Mouse (Mus musculus) forebrain, embryonic 12.5 days (tissue): ENCODE data around the gene Rbm33. TPM values are rescaled to one million over a fixed set of nuclear protein-coding genes. Genes with fewer than 3 reads are reported as not detected.

ENCODE experiments used
- ATAC-seq: fragments of 200-750 bp; cut with Nextera tagmentation; 2 replicates; pipeline ENCODE4 v1.8.0; 2017; ENCODE audit warnings: moderate TSS enrichment; ENCODE audit not compliant: low FRiP score
- H3K27ac ChIP-seq: fragments of 300-500 bp; sonication (generic); 2 replicates; pipeline ENCODE4 v1.5.1; 2016; ENCODE audit warnings: mild to moderate bottlenecking
- H3K27me3 ChIP-seq: fragments of 300-500 bp; sonication (generic); 2 replicates; pipeline ENCODE4 v1.6.1; 2016; ENCODE audit warnings: mild to moderate bottlenecking
- H3K36me3 ChIP-seq: fragments of 300-500 bp; sonication (generic); replicated peaks from 2 replicates; pipeline ENCODE4 v1.6.1; 2016; ENCODE audit warnings: mild to moderate bottlenecking
- H3K4me1 ChIP-seq: fragments of 300-500 bp; sonication (generic); 2 replicates; pipeline ENCODE4 v1.6.1; 2016
- H3K4me2 ChIP-seq: fragments of 300-500 bp; sonication (generic); 2 replicates; pipeline ENCODE4 v1.6.1; 2016; ENCODE audit warnings: mild to moderate bottlenecking, moderate library complexity
- H3K4me3 ChIP-seq: fragments of 300-500 bp; sonication (generic); replicated peaks from 2 replicates; pipeline ENCODE4 v1.5.1; 2016; ENCODE audit warnings: mild to moderate bottlenecking
- H3K9ac ChIP-seq: fragments of 300-500 bp; sonication (generic); 2 replicates; pipeline ENCODE4 v1.6.1; 2016; ENCODE audit warnings: mild to moderate bottlenecking
- H3K9me3 ChIP-seq: fragments of 300-500 bp; sonication (generic); 2 replicates; pipeline ENCODE4 v1.6.1; 2016
- WGBS: fragments of 180-500 bp; shearing (Covaris S2); methylation state at CpG from one replicate; pipeline ENCODE4 v1.1.7; 2016; 5-methylcytosine and 5-hydroxymethylcytosine counted together
- polyA plus RNA-seq: library from polyadenylated mRNA; unstranded; fragments of >200 nt; fragmentation: Nextera tagmentation; extraction: Ambion mirVana; gene quantifications from 2 replicates; pipeline ENCODE4 v1.2.1, GENCODE M21; 2016

Gene Rbm33
- 24.3 and 26.7 TPM in 2 replicates for polyA plus RNA-seq

GRCm38 (mm10) chr5:28316722-28317245 is at the start of gene Rbm33:
Gene Rbm33, plus strand, starts transcription at chr5:28317121.
- Histone ChIP-seq H3K9ac (peak within 1 kb of the TSS; percentile 100), H3K9me3 (no peaks in the 10 kb centered on the region), H3K36me3 (no peaks in the 10 kb centered on the region), H3K27me3 (no peaks in the 10 kb centered on the region), H3K27ac (peak within 1 kb of the TSS; percentile 99), H3K4me3 (peak within 1 kb of the TSS; percentile 98), H3K4me2 (peak within 1 kb of the TSS; percentile 61), H3K4me1 (peaks cover 25% of the 10 kb centered on the region)
- peak; percentile 92 for ATAC-seq
- WGBS = under 1% methylated on average over 67 of the region's 76 CpGs

DNA sequence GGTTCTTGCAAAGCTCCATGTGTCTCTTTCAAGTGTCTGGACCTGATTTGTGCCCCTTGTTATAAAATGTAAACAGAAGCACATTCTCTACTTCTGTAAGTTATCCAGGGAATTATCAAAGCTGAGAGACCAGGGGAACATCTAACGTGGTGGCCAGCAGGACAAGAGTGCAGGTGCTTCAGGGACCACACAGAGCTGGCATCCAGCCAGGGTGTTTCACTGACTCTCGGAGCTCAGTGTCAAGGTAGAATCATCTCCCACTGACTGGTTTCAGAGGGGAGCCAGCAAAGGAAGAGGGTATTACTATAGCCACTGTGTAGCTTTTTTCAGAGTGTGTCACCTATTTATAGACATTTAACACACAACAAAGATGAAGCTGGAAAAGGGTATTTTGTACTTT is 49.3 kb upstream of the Rbm33 start:
- Histone ChIP-seq H3K27ac (no peak overlapping the region), H3K36me3 (no peaks in the 10 kb centered on the region), H3K9ac (no peak overlapping the region), H3K9me3 (no peaks in the 10 kb centered on the region), H3K4me2 (no peak overlapping the region), H3K4me3 (no peak overlapping the region), H3K4me1 (peaks cover 5% of the 10 kb centered on the region; the same call in 1 of the 2 replicates), H3K27me3 (no peaks in the 10 kb centered on the region)
- ATAC-seq = no peak
- 58% methylated on average over 2 of the region's 2 CpGs for whole genome bisulfite sequencing

GRCm38 (mm10) chr5:28269469-28269991 is 47.4 kb upstream of the Rbm33 start:
- Histone ChIP-seq H3K4me2 (no peak overlapping the region), H3K36me3 (no peaks in the 10 kb centered on the region), H3K9me3 (no peaks in the 10 kb centered on the region), H3K27me3 (no peaks in the 10 kb centered on the region), H3K9ac (no peak overlapping the region), H3K27ac (no peak overlapping the region), H3K4me3 (no peak overlapping the region), H3K4me1 (no peaks in the 10 kb centered on the region)
- no peak for ATAC-seq
- WGBS = 73% methylated on average over 6 of the region's 6 CpGs

DNA sequence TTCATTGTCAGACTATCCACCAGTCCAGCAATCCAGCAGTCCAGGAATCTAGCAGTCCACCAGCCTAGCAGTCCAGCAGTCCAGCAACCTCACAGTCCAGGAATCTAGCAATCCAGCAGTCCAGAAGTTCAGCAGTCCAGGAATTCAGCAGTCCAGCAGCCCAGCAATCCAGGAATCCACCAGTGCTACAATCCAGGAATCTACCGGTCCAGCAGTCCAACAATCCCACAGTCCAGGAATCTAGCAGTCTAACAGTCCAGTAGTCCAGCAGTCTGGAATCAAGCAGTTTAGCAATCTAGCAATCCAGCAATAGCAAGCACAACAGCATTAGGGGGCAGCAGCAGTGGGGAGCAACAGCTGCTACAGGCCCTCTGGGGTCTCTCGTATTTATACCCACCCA is 44.1 kb upstream of the Rbm33 start:
- no peaks in the 10 kb centered on the region for H3K4me1 ChIP-seq
- H3K27me3 ChIP-seq = no peaks in the 10 kb centered on the region
- H3K9me3 ChIP-seq = no peaks in the 10 kb centered on the region
- H3K4me3 ChIP-seq = no peak overlapping the region
- ATAC-seq = no peak
- no peaks in the 10 kb centered on the region for H3K36me3 ChIP-seq
- H3K9ac ChIP-seq = no peak overlapping the region
- WGBS = 85% methylated on average over 2 of the region's 2 CpGs
- no peak overlapping the region for H3K27ac ChIP-seq
- no peak overlapping the region for H3K4me2 ChIP-seq

GRCm38 (mm10) chr5:28277279-28277678 is 39.6 kb upstream of the Rbm33 start:
- H3K36me3 ChIP-seq = no peaks in the 10 kb centered on the region
- no peak for ATAC-seq

DNA sequence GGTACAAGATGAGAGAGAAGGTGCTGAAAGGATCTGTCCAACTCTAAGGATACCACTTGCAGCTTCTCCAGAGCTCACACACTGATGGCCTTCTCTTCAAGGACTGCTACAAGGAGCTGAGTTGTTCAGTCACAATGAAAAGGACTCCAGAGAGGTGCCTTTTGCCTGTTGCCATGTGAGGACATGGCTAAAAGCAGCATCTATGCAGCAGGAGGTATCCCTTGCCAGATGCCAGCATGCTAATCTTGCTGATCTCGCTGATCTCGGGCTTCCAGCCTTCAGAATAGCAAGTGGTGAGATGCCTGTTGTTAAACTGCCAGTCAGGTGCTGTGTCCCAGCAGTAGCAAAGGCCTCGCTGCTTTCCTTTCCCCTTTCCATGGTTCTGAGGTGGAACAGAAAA is 27.8 kb upstream of the Rbm33 start:
- no peaks in the 10 kb centered on the region for H3K36me3 ChIP-seq
- 0 out of 2 replicates have a peak, but pooled peaks cover 2% of the 10 kb centered on the region for H3K27me3 ChIP-seq
- no peaks in the 10 kb centered on the region for H3K9me3 ChIP-seq
- H3K4me3 ChIP-seq = no peak overlapping the region
- ATAC-seq = no peak
- H3K4me2 ChIP-seq = no peak overlapping the region
- H3K4me1 ChIP-seq = no peaks in the 10 kb centered on the region
- H3K27ac ChIP-seq = no peak overlapping the region
- no peak overlapping the region for H3K9ac ChIP-seq
- 59% methylated on average over 3 of the region's 3 CpGs for WGBS

More at GRCm38 (mm10) chr5:28277279-28277678, 39.6 kb upstream of the Rbm33 start:
- no peak overlapping the region for H3K9ac ChIP-seq
- no peaks in the 10 kb centered on the region for H3K9me3 ChIP-seq
- H3K27ac ChIP-seq = no peak overlapping the region
- no peak overlapping the region for H3K4me2 ChIP-seq
- 63% methylated on average over 2 of the region's 2 CpGs for WGBS
- H3K27me3 ChIP-seq = no peaks in the 10 kb centered on the region
- H3K4me3 ChIP-seq = no peak overlapping the region
- no peaks in the 10 kb centered on the region for H3K4me1 ChIP-seq

DNA sequence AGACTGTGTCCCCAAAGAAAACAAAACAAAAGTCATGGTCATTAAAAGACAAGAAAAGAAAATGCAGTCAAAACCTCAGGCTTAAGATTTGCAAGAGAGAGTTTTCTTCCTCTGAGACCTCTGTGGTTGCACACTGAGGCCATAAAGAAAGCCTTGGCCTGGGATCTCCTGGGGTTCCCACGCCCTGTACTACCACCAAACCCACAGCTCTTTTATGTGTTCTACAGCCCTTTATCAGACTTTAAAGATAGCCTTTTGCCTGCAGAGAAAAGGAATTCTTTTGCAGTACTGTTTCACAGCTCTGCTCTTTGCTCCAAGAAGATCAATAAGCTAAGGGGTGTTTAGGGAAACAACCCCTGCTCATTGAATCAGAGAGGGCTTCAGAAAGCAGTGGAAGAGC is 26.3 kb upstream of the Rbm33 start:
- Histone ChIP-seq H3K27me3 (0 out of 2 replicates have a peak, but pooled peaks cover 2% of the 10 kb centered on the region), H3K27ac (no peak overlapping the region), H3K4me1 (no peaks in the 10 kb centered on the region), H3K36me3 (no peaks in the 10 kb centered on the region), H3K4me3 (no peak overlapping the region), H3K9ac (no peak overlapping the region), H3K4me2 (no peak overlapping the region), H3K9me3 (no peaks in the 10 kb centered on the region)
- WGBS = 50% methylated on average over 1 of the region's 1 CpGs
- ATAC-seq = no peak

DNA sequence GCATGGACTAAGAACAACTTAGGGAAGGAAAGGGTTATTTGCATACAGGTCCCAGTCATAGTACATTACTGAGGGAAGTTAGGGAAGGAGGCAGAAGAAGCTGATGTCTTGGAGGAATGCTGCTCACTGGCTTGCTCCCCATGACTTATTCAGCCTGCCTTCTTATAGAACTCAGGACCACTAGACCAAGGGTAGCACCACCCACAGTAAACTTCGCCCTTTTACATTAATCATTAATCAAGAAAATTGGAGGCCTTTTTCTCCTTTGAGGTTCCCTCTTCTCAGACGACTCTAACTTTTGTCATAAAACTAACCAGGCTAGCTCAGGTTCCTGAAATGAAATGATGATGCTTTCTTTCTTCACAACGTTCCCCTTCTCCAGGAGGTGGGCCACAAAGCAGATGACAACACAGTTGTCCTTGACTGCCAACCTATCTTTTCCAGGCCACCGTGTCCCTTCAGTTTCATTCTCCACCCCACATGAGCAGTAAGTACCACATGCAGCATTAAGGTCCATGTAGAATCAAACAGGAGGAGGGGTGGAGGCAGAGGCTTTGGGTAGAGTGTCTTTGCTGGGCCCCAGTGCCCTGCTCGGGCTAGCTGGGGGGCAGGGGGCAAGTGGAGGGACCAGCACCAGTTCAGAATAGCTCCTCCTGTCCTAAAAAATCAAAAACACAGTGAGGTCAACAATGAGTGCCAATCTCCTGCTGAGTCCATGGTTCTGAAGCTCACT is 25.6 kb upstream of the Rbm33 start:
- Histone ChIP-seq H3K4me1 (no peaks in the 10 kb centered on the region), H3K27ac (no peak overlapping the region), H3K9me3 (no peaks in the 10 kb centered on the region), H3K27me3 (0 out of 2 replicates have a peak, but pooled peaks cover 2% of the 10 kb centered on the region), H3K36me3 (no peaks in the 10 kb centered on the region), H3K9ac (no peak overlapping the region), H3K4me2 (no peak overlapping the region), H3K4me3 (no peak overlapping the region)
- WGBS = 82% methylated on average over 5 of the region's 5 CpGs
- no peak for ATAC-seq

DNA sequence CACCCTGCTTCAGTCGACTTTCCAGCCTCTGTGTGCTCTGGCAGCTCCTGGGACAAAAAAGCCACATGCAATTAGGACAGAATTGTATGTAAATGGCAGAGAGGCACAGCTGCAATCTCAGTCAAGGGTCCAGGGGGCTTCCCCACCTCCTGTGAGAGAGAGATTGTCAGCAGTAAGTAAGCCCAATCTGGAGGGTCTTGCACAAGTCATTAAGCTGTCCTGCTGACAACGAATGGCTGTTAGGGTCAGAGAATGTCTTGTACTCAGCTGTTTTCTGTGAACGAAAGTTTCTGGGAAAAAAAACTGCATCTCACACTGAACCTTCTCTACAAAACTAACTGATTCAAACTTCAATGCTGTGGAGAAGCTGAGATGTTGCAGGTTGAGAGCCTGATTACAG is 24.6 kb upstream of the Rbm33 start:
- no peaks in the 10 kb centered on the region for H3K9me3 ChIP-seq
- H3K4me2 ChIP-seq = no peak overlapping the region
- ATAC-seq = no peak
- no peak overlapping the region for H3K9ac ChIP-seq
- no peak overlapping the region for H3K27ac ChIP-seq
- H3K36me3 ChIP-seq = no peaks in the 10 kb centered on the region
- H3K27me3 ChIP-seq = 0 out of 2 replicates have a peak, but pooled peaks cover 2% of the 10 kb centered on the region
- WGBS = 49% methylated on average over 3 of the region's 3 CpGs
- no peak overlapping the region for H3K4me3 ChIP-seq
- H3K4me1 ChIP-seq = no peaks in the 10 kb centered on the region

DNA sequence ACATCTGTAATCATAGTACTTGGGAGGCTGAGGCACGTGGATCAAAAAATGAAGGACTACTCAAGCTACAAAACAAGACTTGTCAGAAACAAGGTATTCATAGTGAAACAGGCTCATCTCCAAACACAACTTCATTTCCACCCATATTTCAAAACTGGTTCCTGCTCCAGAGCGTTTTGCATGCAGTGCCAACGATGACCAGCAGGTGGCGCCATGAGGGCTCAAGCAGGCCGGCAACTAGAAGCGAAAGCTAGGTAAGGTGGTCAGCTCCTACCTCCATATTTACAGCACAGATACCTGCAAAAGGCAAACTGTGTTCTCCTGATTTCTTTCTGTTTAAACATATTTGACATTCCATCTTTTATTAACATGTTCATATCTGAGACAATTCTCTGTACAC is 22.9 kb upstream of the Rbm33 start:
- WGBS = 8% methylated on average over 6 of the region's 6 CpGs
- Histone ChIP-seq H3K36me3 (no peaks in the 10 kb centered on the region), H3K4me2 (no peak overlapping the region), H3K27ac (no peak overlapping the region), H3K4me1 (no peaks in the 10 kb centered on the region), H3K4me3 (no peak overlapping the region), H3K27me3 (0 out of 2 replicates have a peak, but pooled peaks cover 2% of the 10 kb centered on the region), H3K9ac (no peak overlapping the region), H3K9me3 (no peaks in the 10 kb centered on the region)
- no peak for ATAC-seq

GRCm38 (mm10) chr5:28298161-28298560 is 18.8 kb upstream of the Rbm33 start:
- no peak overlapping the region for H3K27ac ChIP-seq
- H3K4me2 ChIP-seq = no peak overlapping the region
- no peaks in the 10 kb centered on the region for H3K4me1 ChIP-seq
- 83% methylated on average over 5 of the region's 5 CpGs for WGBS
- no peaks in the 10 kb centered on the region for H3K27me3 ChIP-seq
- H3K4me3 ChIP-seq = no peak overlapping the region
- no peaks in the 10 kb centered on the region for H3K36me3 ChIP-seq
- no peak overlapping the region for H3K9ac ChIP-seq
- ATAC-seq = no peak
- no peaks in the 10 kb centered on the region for H3K9me3 ChIP-seq

- no peaks in the 10 kb centered on the region for H3K36me3 ChIP-seq
- H3K27me3 ChIP-seq = no peaks in the 10 kb centered on the region
- no peak for ATAC-seq
- H3K4me1 ChIP-seq = no peaks in the 10 kb centered on the region
- H3K4me2 ChIP-seq = no peak overlapping the region
- H3K9ac ChIP-seq = no peak overlapping the region
- H3K27ac ChIP-seq = no peak overlapping the region
- no peak overlapping the region for H3K4me3 ChIP-seq
- H3K9me3 ChIP-seq = no peaks in the 10 kb centered on the region
- 71% methylated on average over 3 of the region's 3 CpGs for WGBS
Measured at GRCm38 (mm10) chr5:28298693-28299092, 18.2 kb upstream of the Rbm33 start.

DNA sequence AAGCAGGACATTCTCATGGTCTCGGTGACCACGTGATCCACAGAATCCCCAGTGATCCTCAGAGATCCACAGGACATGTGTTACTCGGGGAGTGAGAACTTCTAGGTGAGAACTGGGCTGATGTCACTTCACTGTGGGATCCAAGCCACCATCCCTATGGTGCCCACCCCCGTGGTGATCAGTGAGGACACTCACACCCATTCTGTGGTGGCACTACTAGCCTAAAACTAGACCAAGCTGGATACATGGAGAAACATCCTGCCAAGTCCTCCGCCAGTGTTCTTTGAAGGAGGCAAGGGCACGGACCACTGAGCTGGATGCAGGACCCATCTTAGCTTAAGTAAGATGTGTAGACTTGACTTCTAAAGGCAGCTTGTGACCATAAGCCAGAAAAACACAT is 17.6 kb upstream of the Rbm33 start:
- Histone ChIP-seq H3K27me3 (no peaks in the 10 kb centered on the region), H3K27ac (no peak overlapping the region), H3K36me3 (no peaks in the 10 kb centered on the region), H3K9ac (no peak overlapping the region), H3K4me1 (no peaks in the 10 kb centered on the region), H3K4me2 (no peak overlapping the region), H3K4me3 (no peak overlapping the region), H3K9me3 (no peaks in the 10 kb centered on the region)
- 77% methylated on average over 6 of the region's 6 CpGs for WGBS
- no peak for ATAC-seq
